Mouse (Mus musculus) cerebellum, adult 11 months (tissue): ENCODE data around the gene Cntd1.
"Not testable (repeated sequence)": the region's sequence is repeated elsewhere in the genome, so short reads cannot be mapped to it uniquely, and the experiment has no call there.

Source experiments
- DNase-seq: peaks from one replicate; pipeline ENCODE4 v3.0.0; 2022

The Cntd1 gene

DNA sequence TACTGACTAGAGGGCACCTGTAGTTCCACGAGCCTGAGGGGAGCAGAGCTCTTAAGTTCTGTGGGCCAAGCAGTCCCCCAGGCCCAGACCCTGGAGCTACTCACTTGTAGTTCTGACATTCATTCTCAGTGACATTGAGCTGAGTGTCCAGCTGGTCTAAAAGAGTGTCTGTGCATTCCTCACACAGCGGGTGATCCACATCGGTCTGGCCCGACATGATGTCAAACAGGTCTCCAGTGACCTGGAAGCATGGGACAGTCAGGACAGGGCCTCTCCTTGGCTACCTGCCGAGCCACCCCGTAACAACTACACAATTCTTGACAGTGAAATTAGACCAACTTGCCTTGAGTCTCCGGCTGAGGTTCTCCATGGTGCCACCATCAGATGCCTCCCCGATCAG is 16.4 kb downstream of the Cntd1 start:
- DNase-seq: no peak

GRCm38 (mm10) chr11:101300881-101301280 is 22.1 kb downstream of the Cntd1 start:
- DNase-seq: no peak

DNA sequence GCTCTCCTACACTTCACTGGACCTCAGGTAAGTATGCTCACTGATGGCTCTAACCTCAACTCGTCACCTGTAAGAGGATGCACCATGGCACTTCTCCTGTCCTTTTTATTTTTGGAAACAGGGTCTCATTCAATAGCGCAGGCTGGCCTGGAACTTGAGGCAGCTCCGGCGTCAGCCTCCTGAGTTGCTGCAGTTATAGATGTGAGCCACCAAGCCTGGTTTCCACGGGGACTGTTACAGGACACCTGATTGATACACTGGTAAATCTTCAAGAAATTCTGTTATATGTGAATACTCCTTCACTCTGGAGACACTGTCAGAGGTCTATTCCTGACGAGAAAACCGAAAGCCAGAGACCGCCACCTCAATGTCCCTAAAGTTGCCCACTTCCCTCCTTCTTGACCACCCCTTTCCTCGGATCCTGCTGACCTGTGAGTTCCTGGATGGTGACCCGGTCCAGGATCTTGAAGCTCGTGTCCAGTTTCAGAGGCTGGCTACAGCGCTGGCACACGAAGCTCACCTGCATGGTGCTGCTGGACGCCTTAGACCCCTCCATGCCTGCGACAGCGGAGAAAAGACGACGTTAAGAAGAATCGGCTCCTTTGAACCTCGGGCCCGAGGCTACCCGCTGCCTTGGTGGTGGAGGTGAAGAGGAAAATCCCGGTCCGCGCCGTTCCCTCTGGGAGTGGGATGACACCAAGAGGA is 22.6 kb downstream of the Cntd1 start:
- no peak for DNase-seq

- peak; percentile 95 for DNase-seq
These were observed 23.4 kb downstream of the Cntd1 start, which contains the start of gene Becn1 for GRCm38 (mm10) chr11:101302004-101302798. Gene Becn1, minus strand, starts transcription at chr11:101302286.

DNA sequence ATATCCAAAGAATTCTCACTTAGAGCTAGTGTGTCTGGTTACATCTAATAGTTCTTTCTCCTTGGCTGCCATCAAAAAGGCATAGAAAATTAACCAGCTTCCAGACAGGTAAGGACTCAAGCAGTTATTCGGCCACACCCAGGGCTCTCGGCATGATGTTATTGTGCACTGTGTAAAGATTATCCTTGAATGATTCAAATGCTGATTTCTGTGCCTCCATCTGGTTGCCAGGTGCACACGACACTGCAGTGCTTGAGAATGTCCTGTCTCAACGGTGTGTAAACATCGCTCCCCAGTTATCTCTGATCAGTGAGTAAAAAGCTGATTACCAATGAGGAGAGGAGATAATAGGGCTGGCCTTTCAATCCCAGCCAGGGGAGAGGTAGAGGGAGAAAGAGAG is 28.9 kb downstream of the Cntd1 start:
- no peak for DNase-seq

DNA sequence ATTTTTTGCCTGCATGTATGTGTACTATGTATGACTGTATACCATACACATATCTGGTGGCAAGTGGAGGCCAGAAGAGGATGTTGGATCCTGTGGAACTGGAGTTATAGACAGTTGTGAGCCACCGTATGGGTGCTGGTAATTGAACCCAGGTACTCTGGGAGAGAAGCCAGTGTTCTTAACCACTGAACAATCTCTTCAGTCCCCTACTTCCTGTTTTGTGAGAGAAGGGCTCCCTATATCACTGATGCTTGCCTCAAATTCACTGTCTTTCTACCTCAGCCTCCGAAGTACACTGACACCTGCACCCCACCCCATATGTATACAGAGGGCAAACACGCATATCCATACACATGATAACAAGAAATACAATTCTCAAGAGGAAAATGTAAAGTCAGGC is 32.3 kb downstream of the Cntd1 start:
- no peak for DNase-seq

DNA sequence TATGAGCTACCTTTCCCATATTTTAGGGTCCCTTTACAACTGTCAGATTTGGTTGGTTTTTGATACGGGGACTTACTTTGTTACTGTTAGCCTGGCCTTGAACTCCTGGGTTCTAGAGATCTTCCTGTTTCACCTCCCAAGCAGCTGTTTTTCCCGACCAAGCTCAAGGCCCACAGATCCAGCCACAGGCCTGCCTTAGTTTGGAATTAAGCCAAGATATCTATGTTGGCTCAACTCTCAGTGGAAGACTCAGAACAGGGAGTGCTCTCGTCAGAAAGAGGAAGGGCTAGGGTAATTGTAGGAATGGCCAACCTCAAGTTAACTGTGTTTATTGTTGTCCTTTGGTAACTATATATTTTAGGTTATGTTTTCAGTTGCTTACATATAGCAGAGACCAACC is 33.3 kb downstream of the Cntd1 start:
- no peak for DNase-seq

- no peak for DNase-seq
These were observed 35.8 kb downstream of the Cntd1 start for GRCm38 (mm10) chr11:101314567-101314966.

GRCm38 (mm10) chr11:101315082-101315650 is 36.4 kb downstream of the Cntd1 start:
- no peak for DNase-seq

DNA sequence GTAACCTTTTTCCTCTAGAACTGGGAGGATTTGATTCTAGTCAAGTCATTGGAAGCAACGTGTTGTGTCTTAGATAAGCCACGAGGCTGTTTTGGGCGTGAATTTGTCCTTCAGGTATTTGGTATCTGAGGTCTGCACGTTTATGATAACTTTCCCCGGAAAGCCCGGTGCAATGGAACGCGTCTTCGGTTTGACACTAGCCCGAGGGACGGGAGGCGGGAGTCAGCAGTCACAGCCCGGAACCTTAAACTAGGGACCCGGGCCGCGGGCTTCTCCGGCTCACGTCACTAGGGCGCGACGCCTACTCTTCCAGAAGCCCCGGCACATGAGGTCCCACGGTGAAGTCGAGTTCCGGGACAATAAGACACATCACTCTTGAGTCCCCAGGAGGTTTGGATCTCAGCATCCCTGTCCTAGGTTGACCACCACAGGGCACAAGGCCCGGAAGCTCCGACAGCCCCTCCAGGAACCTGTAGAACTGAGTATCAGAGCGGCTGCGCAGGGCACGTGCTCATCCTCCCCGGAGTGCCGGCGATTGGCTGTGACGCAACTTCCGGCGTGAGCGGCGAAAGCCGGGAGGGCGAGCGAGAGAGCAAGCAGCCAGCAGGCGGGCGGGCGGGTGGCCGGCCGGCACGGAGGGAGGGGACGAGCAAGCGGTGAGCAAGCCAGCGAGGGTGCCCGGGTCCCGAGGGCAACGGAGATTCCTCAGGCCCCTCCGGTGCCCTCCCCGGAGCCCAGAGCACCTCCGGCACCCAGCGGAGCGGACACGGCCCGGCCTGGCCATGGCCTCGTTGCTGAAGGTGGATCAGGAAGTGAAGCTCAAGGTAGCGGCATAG is 37.1 kb downstream of the Cntd1 start, which contains the start of gene Psme3:
Gene Psme3 (plus strand): TSS at position 549 of the 836 bp plus-strand sequence.
- DNase-seq: peak; percentile 89

- DNase-seq: no peak
These were observed 37.7 kb downstream of the Cntd1 start for GRCm38 (mm10) chr11:101316501-101316917.

DNA sequence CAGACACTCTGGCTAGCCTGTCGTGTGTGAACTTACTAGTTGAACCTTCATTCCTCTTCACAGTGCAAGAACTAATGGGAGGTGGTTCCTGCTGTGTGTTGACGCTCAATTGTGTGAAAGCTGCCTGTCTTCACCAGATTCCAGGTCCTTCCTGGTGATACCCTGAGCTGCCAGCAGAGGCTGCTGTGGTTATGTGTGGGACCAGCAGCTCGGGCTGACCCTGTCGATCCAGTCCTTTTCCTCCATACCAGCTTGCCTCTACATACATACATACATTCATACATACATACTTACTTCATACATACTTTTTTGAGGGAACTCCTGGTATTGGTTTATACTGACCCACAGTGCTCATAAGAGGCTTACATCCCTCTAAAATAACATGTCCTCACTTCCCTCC is 44.8 kb downstream of the Cntd1 start:
- DNase-seq: peak; percentile 44

- DNase-seq: no peak
These were observed 46.0 kb downstream of the Cntd1 start, which contains the start of gene Aoc2 for GRCm38 (mm10) chr11:101324763-101325162. Gene Aoc2, plus strand, starts transcription at chr11:101325063.

DNA sequence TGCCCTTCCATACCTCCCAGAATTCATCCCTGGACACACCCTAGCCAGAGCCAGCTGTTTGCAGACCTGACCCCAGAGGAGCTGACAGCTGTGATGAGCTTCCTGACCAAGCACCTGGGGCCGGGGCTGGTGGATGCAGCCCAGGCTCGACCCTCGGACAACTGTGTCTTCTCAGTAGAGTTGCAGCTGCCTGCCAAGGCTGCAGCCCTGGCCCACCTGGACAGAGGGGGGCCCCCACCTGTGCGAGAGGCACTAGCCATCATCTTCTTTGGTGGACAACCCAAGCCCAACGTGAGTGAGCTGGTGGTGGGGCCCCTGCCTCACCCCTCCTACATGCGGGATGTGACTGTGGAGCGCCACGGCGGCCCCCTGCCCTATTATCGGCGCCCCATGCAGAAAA is 46.4 kb downstream of the Cntd1 start:
- not testable (repeated sequence) for DNase-seq

GRCm38 (mm10) chr11:101326147-101326546 is 47.3 kb downstream of the Cntd1 start:
- no peak for DNase-seq

DNA sequence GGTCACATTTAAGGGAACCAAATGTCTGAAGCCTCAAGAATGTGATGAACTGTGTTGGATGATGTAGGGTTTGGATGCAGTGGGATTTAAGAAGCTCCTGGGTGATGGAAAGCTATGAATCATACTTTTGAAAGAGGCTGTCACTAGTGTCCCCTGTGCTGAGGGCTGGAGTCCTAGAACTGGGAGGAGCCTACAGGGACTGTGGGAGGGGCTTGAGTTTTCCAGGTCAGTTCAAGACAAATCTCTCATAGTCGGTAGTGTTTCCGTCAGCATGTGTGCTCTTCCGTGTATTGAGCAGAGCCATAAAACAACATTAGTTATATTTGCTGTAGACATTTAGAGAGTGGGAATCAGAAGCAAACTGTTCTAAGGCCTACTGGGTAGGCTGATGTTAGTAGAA is 48.5 kb downstream of the Cntd1 start:
- DNase-seq: no peak

GRCm38 (mm10) chr11:101328941-101329635 is 50.3 kb downstream of the Cntd1 start:
- DNase-seq: no peak

DNA sequence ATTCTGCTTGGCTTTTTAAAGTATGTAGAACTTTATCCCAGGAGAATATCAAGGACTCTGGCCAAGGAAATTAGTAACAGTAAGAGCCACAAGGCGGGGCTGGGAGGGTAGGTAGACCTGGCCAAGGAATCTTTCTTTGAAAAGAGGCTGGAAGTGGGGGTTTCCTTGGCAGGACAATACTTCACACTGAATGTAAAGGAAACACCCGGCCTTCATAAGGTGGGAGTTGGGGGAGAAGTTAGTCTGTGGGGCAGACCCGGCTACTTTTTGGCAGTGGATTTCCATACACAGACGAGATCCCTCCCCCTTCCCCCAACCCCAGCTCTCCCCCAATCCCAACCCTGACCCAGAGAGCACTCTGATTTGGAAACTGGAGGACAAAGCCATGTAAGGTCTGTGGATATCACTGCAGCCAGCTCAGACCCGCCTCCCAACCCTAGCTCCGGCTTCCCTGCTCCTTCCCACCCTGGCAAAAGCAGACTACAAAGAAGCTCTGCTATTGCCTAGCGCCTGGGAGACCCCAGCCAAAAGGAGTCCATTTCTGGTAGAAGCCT is 51.6 kb downstream of the Cntd1 start, which contains the start of gene Aoc3:
Gene Aoc3 (plus strand): TSS at position 235 of the 554 bp plus-strand sequence.
- DNase-seq: no peak

DNA sequence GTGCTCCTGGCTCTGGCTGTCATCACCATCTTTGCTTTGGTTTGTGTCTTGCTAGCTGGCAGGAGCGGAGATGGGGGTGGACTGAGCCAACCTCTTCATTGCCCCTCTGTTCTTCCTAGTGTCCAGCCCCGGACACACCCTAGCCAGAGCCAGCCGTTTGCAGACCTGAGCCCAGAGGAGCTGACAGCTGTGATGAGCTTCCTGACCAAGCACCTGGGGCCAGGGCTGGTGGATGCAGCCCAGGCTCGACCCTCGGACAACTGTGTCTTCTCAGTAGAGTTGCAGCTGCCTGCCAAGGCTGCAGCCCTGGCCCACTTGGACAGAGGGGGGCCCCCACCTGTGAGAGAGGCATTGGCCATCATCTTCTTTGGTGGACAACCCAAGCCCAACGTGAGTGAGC is 52.1 kb downstream of the Cntd1 start:
- not testable (repeated sequence) for DNase-seq

DNA sequence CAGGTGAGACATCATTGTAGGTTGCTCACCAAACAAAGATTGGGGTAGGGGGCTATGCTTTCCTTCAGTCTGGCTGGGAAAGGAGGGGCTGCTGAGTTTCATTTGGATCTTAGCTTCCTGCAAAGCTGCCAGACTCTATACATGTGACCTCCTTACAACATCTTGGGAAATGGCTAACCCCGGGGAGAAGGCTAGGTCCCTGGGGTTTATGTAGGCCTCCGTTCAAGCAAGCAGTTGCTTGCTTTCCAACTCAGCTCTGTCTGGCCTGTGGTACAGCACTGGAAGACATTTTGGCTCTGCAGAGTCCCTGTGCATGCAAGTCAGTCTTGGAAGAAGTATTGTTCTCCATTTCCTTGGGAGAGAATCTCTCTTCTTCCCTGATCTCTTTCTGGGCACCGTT is 53.7 kb downstream of the Cntd1 start:
- DNase-seq: no peak

DNA sequence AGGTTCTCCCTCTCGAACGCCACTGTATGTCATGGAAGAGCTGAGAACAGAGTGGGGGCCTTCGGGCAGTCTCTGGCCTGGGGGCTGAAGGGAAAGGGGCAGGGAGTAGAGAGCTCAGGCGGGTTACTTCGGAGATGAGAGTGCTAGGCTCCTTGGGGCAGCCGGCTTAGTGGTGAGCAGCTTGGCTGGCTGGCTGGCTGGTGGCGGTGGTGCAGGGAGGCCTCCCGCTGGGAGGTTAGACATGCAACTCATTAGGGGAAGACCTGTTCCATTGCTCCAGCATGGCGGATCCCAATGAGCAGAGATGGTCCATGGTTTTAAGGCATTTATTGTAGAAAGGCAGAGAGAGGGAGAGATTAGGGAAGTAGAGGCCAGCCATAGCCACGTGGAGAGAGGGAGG is 55.2 kb downstream of the Cntd1 start:
- no peak for DNase-seq

DNA sequence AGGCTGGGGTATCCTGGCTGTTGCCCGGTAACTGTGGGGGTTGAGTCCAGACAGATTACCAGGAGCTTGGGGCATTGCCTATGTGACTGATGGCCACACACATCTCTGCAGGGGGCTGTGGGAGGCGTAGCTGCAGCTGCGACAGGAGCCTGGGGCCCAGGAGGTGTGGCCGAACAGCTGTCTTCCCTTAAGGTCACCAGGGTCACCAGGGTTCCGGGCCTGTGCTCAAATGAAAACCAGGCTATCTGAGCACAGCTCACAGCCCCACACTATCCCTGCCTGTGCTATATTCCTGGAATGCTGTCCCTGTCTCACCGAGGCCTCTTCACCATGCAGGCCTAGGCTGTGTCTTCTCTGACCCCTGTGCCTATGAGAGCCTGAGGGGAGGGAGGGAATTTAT is 55.7 kb downstream of the Cntd1 start:
- DNase-seq: no peak
